Mouse (Mus musculus) liver, postnatal 0 days (tissue): Measurements from ENCODE around the gene Tas1r2. TPM values are rescaled to one million over a fixed set of nuclear protein-coding genes. Genes with fewer than 3 reads are reported as not detected.

ENCODE experiments used
- ATAC-seq: fragments of 200-750 bp; cut with Nextera tagmentation; 2 replicates; pipeline ENCODE4 v1.8.0; 2017; ENCODE audit warnings: mild to moderate bottlenecking, moderate library complexity
- DNase-seq: peaks from one replicate; pipeline ENCODE4 v3.0.0-alpha.2; 2016
- H3K27ac ChIP-seq: fragments of 300-500 bp; sonication (generic); 2 replicates; pipeline ENCODE4 v1.5.1; 2014; ENCODE audit warnings: antibody characterized with exemption, moderate library complexity, mild to moderate bottlenecking, low read depth
- H3K27me3 ChIP-seq: fragments of 300-500 bp; sonication (generic); 2 replicates; pipeline ENCODE4 v1.6.1; 2014; ENCODE audit warnings: low read length, control low read depth, mixed read lengths; ENCODE audit not compliant: insufficient read depth
- H3K36me3 ChIP-seq: fragments of 300-500 bp; sonication (generic); replicated peaks from 2 replicates; pipeline ENCODE4 v1.6.1; 2014; ENCODE audit warnings: mild to moderate bottlenecking, control low read depth, low read length, moderate library complexity, mixed read lengths; ENCODE audit not compliant: insufficient read depth
- H3K4me1 ChIP-seq: fragments of 300-500 bp; sonication (generic); 2 replicates; pipeline ENCODE4 v1.6.1; 2014; ENCODE audit warnings: antibody characterized with exemption, mild to moderate bottlenecking, control low read depth; ENCODE audit not compliant: insufficient read depth
- H3K4me2 ChIP-seq: fragments of 300-500 bp; sonication (generic); 2 replicates; pipeline ENCODE4 v1.6.1; 2014; ENCODE audit warnings: low read depth, mild to moderate bottlenecking, low read length, moderate library complexity, mixed read lengths
- H3K4me3 ChIP-seq: fragments of 300-500 bp; sonication (generic); 2 replicates; pipeline ENCODE4 v1.5.1; 2014; ENCODE audit warnings: low read depth, low read length
- H3K9ac ChIP-seq: fragments of 300-500 bp; sonication (generic); replicated peaks from 2 replicates; pipeline ENCODE4 v1.6.1; 2014; ENCODE audit warnings: mild to moderate bottlenecking, moderate library complexity
- H3K9me3 ChIP-seq: fragments of 300-500 bp; sonication (generic); 2 replicates; pipeline ENCODE4 v1.6.1; 2016; ENCODE audit warnings: mild to moderate bottlenecking, control low read depth, low read length, mixed read lengths
- CTCF ChIP-seq: sonication (generic); IDR thresholded peaks from 2 replicates; pipeline ENCODE4 v1.5.1; 2016; ENCODE audit warnings: antibody characterized with exemption, low read depth
- EP300 ChIP-seq: IDR thresholded peaks from 2 replicates; pipeline ENCODE4 v1.6.1; 2016; ENCODE audit warnings: antibody characterized with exemption, low read depth, mild to moderate bottlenecking
- whole genome bisulfite sequencing: fragments of 180-500 bp; shearing (Covaris S2); extraction: QIAGEN DNeasy Blood & Tissue Kit; methylation state at CpG from one replicate; pipeline ENCODE4 v1.1.7; 2014; ENCODE audit not compliant: insufficient replicate concordance; 5-methylcytosine and 5-hydroxymethylcytosine counted together
- polyA plus RNA-seq: library from polyadenylated mRNA; unstranded; fragments of >200 nt; fragmentation: Nextera tagmentation; extraction: Ambion mirVana; gene quantifications from 2 replicates; pipeline ENCODE4 v1.2.1, GENCODE M21; 2015

Gene Tas1r2
- polyA plus RNA-seq, 1 experiment from 2014 or later, result not detected

GRCm38 (mm10) chr4:139614524-139615260 is 38.6 kb upstream of the Tas1r2 start:
- H3K9me3 ChIP-seq, result peaks cover 4% of the 10 kb centered on the region; the same call in 1 of the 2 replicates
- H3K36me3 ChIP-seq, result peaks cover 12% of the 10 kb centered on the region
- H3K9ac ChIP-seq, result no peak overlapping the region
- no peaks in the 10 kb centered on the region for H3K27me3 ChIP-seq
- H3K4me3 ChIP-seq, result no peak overlapping the region
- DNase-seq (no peak), ATAC-seq (no peak)
- H3K4me2 ChIP-seq, result no peak overlapping the region
- H3K4me1 ChIP-seq, result peaks cover 15% of the 10 kb centered on the region; the same call in 1 of the 2 replicates
- TF ChIP-seq CTCF, result peak; percentile 21
- TF ChIP-seq EP300, result no peak
- 83% methylated on average over 21 of the region's 21 CpGs for WGBS
- no peak overlapping the region for H3K27ac ChIP-seq

GRCm38 (mm10) chr4:139616276-139617000 is 36.9 kb upstream of the Tas1r2 start:
- Histone ChIP-seq H3K9ac (peak overlapping the region; percentile 60), H3K27me3 (no peaks in the 10 kb centered on the region), H3K36me3 (peaks cover 12% of the 10 kb centered on the region), H3K9me3 (peaks cover 4% of the 10 kb centered on the region; the same call in 1 of the 2 replicates), H3K4me3 (peak overlapping the region; percentile 58), H3K4me2 (peak overlapping the region; percentile 81), H3K4me1 (peaks cover 15% of the 10 kb centered on the region; the same call in 1 of the 2 replicates), H3K27ac (peak overlapping the region; percentile 37)
- DNase-seq (peak; percentile 68), ATAC-seq (peak; percentile 86)
- WGBS, result 24% methylated on average over 24 of the region's 24 CpGs
- TF ChIP-seq CTCF, result no peak
- TF ChIP-seq EP300, result no peak

- H3K9me3 ChIP-seq, result peaks cover 4% of the 10 kb centered on the region; the same call in 1 of the 2 replicates
- no peak for DNase-seq
- H3K9ac ChIP-seq, result peak overlapping the region; percentile 60
- H3K27me3 ChIP-seq, result no peaks in the 10 kb centered on the region
- peak overlapping the region; percentile 58 for H3K4me3 ChIP-seq
- peak overlapping the region; percentile 37 for H3K27ac ChIP-seq
- peaks cover 17% of the 10 kb centered on the region for H3K4me1 ChIP-seq
- peaks cover 12% of the 10 kb centered on the region for H3K36me3 ChIP-seq
- no peak for ATAC-seq
- peak overlapping the region; percentile 81 for H3K4me2 ChIP-seq
- TF ChIP-seq EP300, result no peak
- TF ChIP-seq CTCF, result no peak
- 36% methylated on average over 3 of the region's 3 CpGs for WGBS
These were observed 36.4 kb upstream of the Tas1r2 start for GRCm38 (mm10) chr4:139617001-139617364.

- H3K27ac ChIP-seq, result peak overlapping the region; percentile 22; the same call in 1 of the 2 replicates
- H3K4me2 ChIP-seq, result no peak overlapping the region
- H3K4me1 ChIP-seq, result peaks cover 28% of the 10 kb centered on the region
- no peak for ATAC-seq
- peaks cover 2% of the 10 kb centered on the region; the same call in 1 of the 2 replicates for H3K36me3 ChIP-seq
- 59% methylated on average over 6 of the region's 6 CpGs for WGBS
- H3K27me3 ChIP-seq, result no peaks in the 10 kb centered on the region
- TF ChIP-seq EP300 (no peak), CTCF (no peak)
- no peaks in the 10 kb centered on the region for H3K9me3 ChIP-seq
- no peak for DNase-seq
- H3K9ac ChIP-seq, result no peak overlapping the region
- H3K4me3 ChIP-seq, result no peak overlapping the region
These were observed 33.6 kb upstream of the Tas1r2 start for GRCm38 (mm10) chr4:139619765-139620164.

- WGBS, result under 1% methylated on average over 35 of the region's 38 CpGs
- peak; percentile 88 for DNase-seq
- Histone ChIP-seq H3K27me3 (no peaks in the 10 kb centered on the region), H3K4me2 (peak within 1 kb of the TSS; percentile 98), H3K4me1 (peaks cover 21% of the 10 kb centered on the region), H3K9me3 (no peaks in the 10 kb centered on the region), H3K4me3 (peak within 1 kb of the TSS; percentile 78), H3K27ac (peak within 1 kb of the TSS; percentile 98), H3K36me3 (no peaks in the 10 kb centered on the region), H3K9ac (peak within 1 kb of the TSS; percentile 77)
- ATAC-seq, result peak; percentile 95
- TF ChIP-seq CTCF (no peak), EP300 (peak; percentile 78; the same call in 1 of the 2 replicates)
These were observed 30.7 kb upstream of the Tas1r2 start, which contains the start of gene Aldh4a1 for GRCm38 (mm10) chr4:139622373-139623282. TSS of gene Aldh4a1 (plus strand) at chr4:139622866.
